Mouse (Mus musculus): ENCODE results near the gene Nudt8.

- TF ChIP-seq POLR2A (IDR thresholded peaks at IDR 0.05; ENCODE audit: low read depth, low read length): no peak
- TF ChIP-seq CTCF (conservative IDR thresholded peaks at IDR 0.05; ENCODE audit: insufficient read depth, insufficient read length, low read depth, low read length): no peak
Measured at GRCm38 (mm10) chr19:3966330-3967075, 33.9 kb upstream of the Nudt8 start.
